Mouse (Mus musculus) thymus, postnatal 10 days (tissue): ENCODE measurements at regions not wholly inside any gene's neighbourhood (a gene's known extent, or its start where the extent isn't known, plus 50 kb on each side); places are given as distances from the start of the nearest gene placed in this dataset.

Experiments used
- DNase-seq, 2 experiments: peaks; one replicate each; pipeline ENCODE4 v3.0.0; 2021; ENCODE audit warnings: low spot score in 2 of 2

DNA sequence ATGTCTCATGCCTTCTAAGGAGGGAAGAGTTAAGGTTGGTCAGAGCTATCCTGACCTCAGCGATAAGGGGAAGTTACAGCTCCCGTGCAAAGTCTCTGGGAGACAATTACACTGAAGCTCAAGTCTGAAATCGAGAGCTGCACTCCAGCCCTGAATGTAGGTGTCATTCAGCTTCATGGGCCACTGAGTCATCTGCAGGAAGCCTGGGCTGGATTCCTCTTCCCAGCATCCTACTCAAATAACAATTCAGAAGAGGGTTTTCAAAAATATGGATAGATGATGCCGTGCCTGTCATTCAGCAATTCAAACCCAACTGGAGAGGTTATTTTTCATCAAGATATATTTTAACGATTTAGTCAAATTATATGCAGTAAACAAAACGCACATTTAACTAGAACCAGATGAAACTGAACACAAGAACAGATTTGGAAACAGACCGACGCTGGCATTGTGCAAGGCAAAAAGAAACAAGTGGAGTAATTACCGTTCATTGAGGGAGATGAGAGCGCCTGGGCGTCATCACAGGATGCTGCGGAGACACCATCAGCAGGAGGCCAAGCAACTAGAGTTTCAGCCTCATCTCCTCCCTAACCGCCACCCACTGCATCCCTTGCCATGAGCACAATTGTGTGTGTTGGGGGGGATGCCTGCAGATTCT, 57.8 kb upstream of the Cfap46 start:
- no peak for DNase-seq

- peak; percentile 6 to 53 for DNase-seq
Observed at GRCm38 (mm10) chr7:139746803-139747202, 63.2 kb upstream of the Cfap46 start.

DNA sequence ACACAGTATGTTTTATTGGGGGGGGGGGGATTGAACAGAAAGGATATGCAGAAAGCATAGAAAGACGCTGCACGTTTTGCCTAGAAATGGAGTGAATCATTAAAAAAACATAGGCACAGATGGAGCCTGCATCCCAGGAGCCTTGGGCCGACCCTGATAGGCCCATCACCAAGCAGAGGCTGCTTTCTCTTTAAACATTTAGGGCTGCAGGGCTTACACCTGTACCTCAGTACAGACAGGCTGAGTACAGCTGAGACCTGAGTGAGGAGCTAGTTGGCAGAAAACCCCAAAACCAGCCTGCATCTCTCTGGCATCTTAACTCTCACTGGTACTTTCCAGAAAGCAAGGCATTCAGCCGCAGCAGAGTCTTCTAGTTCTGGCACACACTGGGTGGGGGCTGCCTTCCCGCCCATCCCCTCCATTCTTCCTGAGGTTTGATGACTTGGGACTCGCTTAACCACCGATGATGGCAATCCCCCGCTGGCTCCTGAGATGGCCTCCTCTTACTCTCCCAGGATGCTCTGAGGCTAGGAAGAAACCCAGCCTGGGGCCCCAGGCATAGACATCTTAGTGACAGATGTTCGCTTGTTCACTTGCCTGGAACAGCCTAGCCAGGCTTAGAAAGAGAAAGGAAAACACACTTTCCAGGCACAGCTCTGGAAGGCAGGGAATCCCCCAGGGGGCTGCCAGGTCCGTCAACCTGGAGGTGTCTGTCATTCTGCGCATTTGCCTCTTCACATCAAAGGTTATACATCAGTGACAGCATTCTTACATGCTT, 63.9 kb upstream of the Cfap46 start:
- DNase-seq: no peak

GRCm38 (mm10) chr7:139755004-139755403, 71.4 kb upstream of the Cfap46 start:
- DNase-seq: no peak

GRCm38 (mm10) chr7:139762522-139762921, 71.5 kb upstream of the Adgra1 start:
- DNase-seq: no peak

DNA sequence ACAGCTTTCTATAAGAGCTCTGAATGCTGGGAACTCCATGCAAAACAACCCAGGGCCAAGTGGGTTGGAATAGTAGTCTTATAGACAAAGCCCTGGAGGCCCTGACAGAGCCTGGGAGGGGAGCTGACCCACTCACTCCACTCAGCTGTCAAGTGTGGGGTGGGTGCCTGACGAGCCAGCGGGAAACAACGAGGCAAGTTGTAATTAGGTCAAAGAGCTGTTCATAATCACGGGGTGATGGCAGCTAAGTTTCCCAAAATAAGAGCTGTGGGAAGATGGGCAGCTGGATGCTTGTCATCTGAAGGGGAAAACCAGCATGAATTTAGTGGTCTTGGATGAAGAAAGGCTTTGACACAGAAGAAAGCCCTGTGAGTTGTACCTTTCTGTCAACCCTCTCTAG, 70.7 kb upstream of the Adgra1 start:
- no peak for DNase-seq

DNA sequence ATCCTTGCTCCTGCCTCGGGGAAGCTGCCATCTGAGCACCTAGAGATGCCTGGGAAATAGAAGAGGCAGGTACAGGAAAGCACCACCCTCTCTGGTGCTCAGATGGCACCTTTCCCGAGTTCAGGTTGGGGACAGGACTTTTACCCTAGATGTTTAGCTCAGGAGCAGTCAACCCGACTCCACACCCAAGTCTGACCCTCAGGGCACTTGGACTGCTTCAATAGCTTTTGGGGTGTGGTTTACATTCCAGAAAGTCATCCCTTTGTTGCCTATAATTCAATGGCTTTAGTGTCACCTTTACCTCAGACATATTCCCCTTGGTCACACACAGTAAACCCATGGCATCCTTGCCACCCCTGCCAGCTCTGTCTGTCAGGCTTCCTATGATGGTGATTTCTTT, 67.7 kb upstream of the Adgra1 start:
- no peak for DNase-seq

- DNase-seq: no peak
Observed at GRCm38 (mm10) chr7:139769167-139769566, 64.8 kb upstream of the Adgra1 start.

GRCm38 (mm10) chr7:139777243-139777642, 56.7 kb upstream of the Adgra1 start:
- no peak for DNase-seq

GRCm38 (mm10) chr7:139779876-139780275, 54.1 kb upstream of the Adgra1 start:
- DNase-seq: no peak

DNA sequence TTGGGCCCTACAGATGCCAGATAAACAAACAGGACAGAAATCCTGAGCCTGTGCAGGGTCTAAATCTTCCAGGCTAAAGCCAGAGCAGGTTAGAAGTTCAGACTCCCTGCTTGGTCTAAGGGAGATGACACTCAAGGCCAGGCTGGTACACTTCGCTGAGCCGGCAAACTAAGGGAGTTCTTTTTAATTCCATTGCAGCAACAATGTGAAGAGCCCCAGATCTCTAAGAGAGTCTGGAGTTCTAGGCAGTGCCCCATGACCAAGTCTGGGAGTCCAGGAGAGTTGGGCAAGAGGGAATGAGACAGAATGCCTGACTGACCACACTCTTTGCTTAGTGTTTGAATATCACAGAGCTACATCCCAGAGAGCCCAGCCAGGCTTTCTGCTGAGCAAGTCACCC, 52.5 kb upstream of the Adgra1 start:
- DNase-seq: no peak
